Mouse (Mus musculus) adrenal gland, adult 8-10 months (tissue): ENCODE measurements around the gene Slc12a7. TPM values are rescaled to one million over a fixed set of nuclear protein-coding genes. Genes with fewer than 3 reads are reported as not detected.
"Not testable (repeated sequence)": the region's sequence is repeated elsewhere in the genome, so short reads cannot be mapped to it uniquely, and the experiment has no call there.

Experiments
- DNase-seq: peaks from one replicate; pipeline ENCODE4 v3.0.0; 2022
- total RNA-seq, 4 experiments: library from RNA; stranded (reverse); gene quantifications; 2 replicates each; pipeline ENCODE4 v1.2.4; 2022

Gene Slc12a7
- 10 to 100 TPM; 42.4 to 95.1 (median 62.1) TPM for total RNA-seq

- DNase-seq = no peak
Measured at GRCm38 (mm10) chr13:73732742-73733700, at the start of gene Slc12a7. Gene Slc12a7, plus strand, starts transcription at chr13:73733094.

GRCm38 (mm10) chr13:73683682-73684081 is 49.2 kb upstream of the Slc12a7 start:
- no peak for DNase-seq

- DNase-seq = no peak
Measured at GRCm38 (mm10) chr13:73684412-73684811, 48.5 kb upstream of the Slc12a7 start.

- DNase-seq = no peak
Measured at GRCm38 (mm10) chr13:73685502-73685901, 47.4 kb upstream of the Slc12a7 start.

GRCm38 (mm10) chr13:73687601-73688000 is 45.3 kb upstream of the Slc12a7 start:
- no peak for DNase-seq

- DNase-seq = no peak
Measured at GRCm38 (mm10) chr13:73688934-73689333, 44.0 kb upstream of the Slc12a7 start.

GRCm38 (mm10) chr13:73692249-73692868 is 40.5 kb upstream of the Slc12a7 start:
- DNase-seq = peak; percentile 55

- DNase-seq = no peak
Measured at GRCm38 (mm10) chr13:73693333-73693732, 39.6 kb upstream of the Slc12a7 start.

- no peak for DNase-seq
Measured at GRCm38 (mm10) chr13:73694972-73695371, 37.9 kb upstream of the Slc12a7 start.

- no peak for DNase-seq
Measured at GRCm38 (mm10) chr13:73696529-73696928, 36.4 kb upstream of the Slc12a7 start.

- DNase-seq = peak; percentile 51
Measured at GRCm38 (mm10) chr13:73699714-73700113, 33.2 kb upstream of the Slc12a7 start.

GRCm38 (mm10) chr13:73700554-73700953 is 32.3 kb upstream of the Slc12a7 start:
- no peak for DNase-seq

- no peak for DNase-seq
Measured at GRCm38 (mm10) chr13:73701161-73701883, 31.6 kb upstream of the Slc12a7 start.

- DNase-seq = no peak
Measured at GRCm38 (mm10) chr13:73702776-73703175, 30.1 kb upstream of the Slc12a7 start.

GRCm38 (mm10) chr13:73703486-73703885 is 29.4 kb upstream of the Slc12a7 start:
- DNase-seq = not testable (repeated sequence)

GRCm38 (mm10) chr13:73704694-73705325 is 28.1 kb upstream of the Slc12a7 start, which contains the start of gene Slc6a19:
Gene Slc6a19, minus strand, starts transcription at chr13:73704865.
- no peak for DNase-seq

- no peak for DNase-seq
Measured at GRCm38 (mm10) chr13:73709491-73709890, 23.4 kb upstream of the Slc12a7 start.

GRCm38 (mm10) chr13:73711221-73711620 is 21.7 kb upstream of the Slc12a7 start:
- DNase-seq = no peak

- no peak for DNase-seq
Measured at GRCm38 (mm10) chr13:73711803-73712202, 21.1 kb upstream of the Slc12a7 start.

GRCm38 (mm10) chr13:73712228-73712627 is 20.7 kb upstream of the Slc12a7 start:
- DNase-seq = no peak

- DNase-seq = no peak
Measured at GRCm38 (mm10) chr13:73713204-73713603, 19.7 kb upstream of the Slc12a7 start.

GRCm38 (mm10) chr13:73714020-73714419 is 18.9 kb upstream of the Slc12a7 start:
- DNase-seq = no peak
